Mouse (Mus musculus): ENCODE measurements around the gene Bgn.

Gene Bgn

GRCm38 (mm10) chrX:73483484-73483810 lies at the start of gene Bgn:
Gene Bgn, plus strand, starts transcription at chrX:73483602.
- DNase-seq (ENCODE audit: low spot score): no peak

GRCm38 (mm10) chrX:73435252-73435651 lies 48.1 kb upstream of the Bgn start, which contains the start of gene Trex2:
Gene Trex2, minus strand, starts transcription at chrX:73435344.
- no peak for DNase-seq (ENCODE audit: low spot score)

GRCm38 (mm10) chrX:73441428-73441827 lies 42.0 kb upstream of the Bgn start:
- DNase-seq (ENCODE audit: low spot score): no peak

- DNase-seq (ENCODE audit: low spot score): peak; percentile 38
Observed at GRCm38 (mm10) chrX:73451949-73452348, 31.5 kb upstream of the Bgn start.

- peak; percentile 96 for DNase-seq (ENCODE audit: low spot score)
Observed at GRCm38 (mm10) chrX:73458877-73459392, 24.5 kb upstream of the Bgn start, which contains the start of gene Haus7. Gene Haus7, minus strand, starts transcription at chrX:73459044.

GRCm38 (mm10) chrX:73460792-73461191 lies 22.6 kb upstream of the Bgn start:
- no peak for DNase-seq (ENCODE audit: low spot score)

- no peak for DNase-seq (ENCODE audit: low spot score)
Observed at GRCm38 (mm10) chrX:73465483-73466186, 17.8 kb upstream of the Bgn start.

- DNase-seq (ENCODE audit: low spot score): no peak
Observed at GRCm38 (mm10) chrX:73467446-73468241, 15.8 kb upstream of the Bgn start.

GRCm38 (mm10) chrX:73468330-73468729 lies 15.1 kb upstream of the Bgn start:
- DNase-seq (ENCODE audit: low spot score): no peak

GRCm38 (mm10) chrX:73468752-73469151 lies 14.7 kb upstream of the Bgn start:
- DNase-seq (ENCODE audit: low spot score): no peak

GRCm38 (mm10) chrX:73471764-73472163 lies 11.6 kb upstream of the Bgn start:
- no peak for DNase-seq (ENCODE audit: low spot score)

- no peak for DNase-seq (ENCODE audit: low spot score)
Observed at GRCm38 (mm10) chrX:73474340-73475165, 8.8 kb upstream of the Bgn start.

- no peak for DNase-seq (ENCODE audit: low spot score)
Observed at GRCm38 (mm10) chrX:73475658-73476256, 7.6 kb upstream of the Bgn start.

GRCm38 (mm10) chrX:73476621-73477020 lies 6.8 kb upstream of the Bgn start:
- DNase-seq (ENCODE audit: low spot score): no peak

- DNase-seq (ENCODE audit: low spot score): no peak
Observed at GRCm38 (mm10) chrX:73477500-73477899, 5.9 kb upstream of the Bgn start.

- DNase-seq (ENCODE audit: low spot score): no peak
Observed at GRCm38 (mm10) chrX:73479656-73480055, 3.7 kb upstream of the Bgn start.

- DNase-seq (ENCODE audit: low spot score): no peak
Observed at GRCm38 (mm10) chrX:73480334-73480733, 3.1 kb upstream of the Bgn start.

GRCm38 (mm10) chrX:73482643-73483483 lies 539 bp upstream of the Bgn start:
- DNase-seq (ENCODE audit: low spot score): no peak

- no peak for DNase-seq (ENCODE audit: low spot score)
Observed at GRCm38 (mm10) chrX:73484076-73484475, 674 bp downstream of the Bgn start.

GRCm38 (mm10) chrX:73484870-73485269 lies 1.5 kb downstream of the Bgn start:
- no peak for DNase-seq (ENCODE audit: low spot score)

- DNase-seq (ENCODE audit: low spot score): no peak
Observed at GRCm38 (mm10) chrX:73486920-73487319, 3.5 kb downstream of the Bgn start.
